Mouse (Mus musculus) embryonic fibroblast, embryonic 13.5 days (primary cell): ENCODE results near the gene Gm48552. TPM values are rescaled to one million over a fixed set of nuclear protein-coding genes. Genes with fewer than 3 reads are reported as not detected.

Experiments
- H3K27ac ChIP-seq: 2 replicates; pipeline ENCODE4 v1.5.1; 2012; ENCODE audit warnings: low read length, control low read depth, inconsistent platforms; ENCODE audit not compliant: insufficient read depth
- H3K4me1 ChIP-seq: 2 replicates; pipeline ENCODE4 v1.6.1; 2011; ENCODE audit warnings: low read length; ENCODE audit not compliant: control insufficient read depth, insufficient read depth
- H3K4me3 ChIP-seq: 2 replicates; pipeline ENCODE4 v1.5.1; 2011; ENCODE audit warnings: mild to moderate bottlenecking, control low read depth, low read length; ENCODE audit not compliant: insufficient read depth
- CTCF ChIP-seq: IDR thresholded peaks from 2 replicates; pipeline ENCODE4 v1.5.1; 2011; ENCODE audit warnings: mild to moderate bottlenecking, control low read depth, low read length, moderate library complexity, borderline replicate concordance; ENCODE audit not compliant: insufficient read depth
- POLR2A ChIP-seq: IDR thresholded peaks from 2 replicates; pipeline ENCODE4 v1.6.1; 2011; ENCODE audit warnings: low read depth, mild to moderate bottlenecking, control low read depth, low read length, moderate library complexity
- polyA plus RNA-seq: library from polyadenylated mRNA; stranded (reverse); fragments of >200 nt; gene quantifications from 2 replicates; pipeline ENCODE4 v1.2.4, GENCODE M21; 2011; ENCODE audit warnings: low read depth; ENCODE audit not compliant: missing spikeins, insufficient read length

Gene Gm48552
- polyA plus RNA-seq, 1 experiment, result not detected

DNA sequence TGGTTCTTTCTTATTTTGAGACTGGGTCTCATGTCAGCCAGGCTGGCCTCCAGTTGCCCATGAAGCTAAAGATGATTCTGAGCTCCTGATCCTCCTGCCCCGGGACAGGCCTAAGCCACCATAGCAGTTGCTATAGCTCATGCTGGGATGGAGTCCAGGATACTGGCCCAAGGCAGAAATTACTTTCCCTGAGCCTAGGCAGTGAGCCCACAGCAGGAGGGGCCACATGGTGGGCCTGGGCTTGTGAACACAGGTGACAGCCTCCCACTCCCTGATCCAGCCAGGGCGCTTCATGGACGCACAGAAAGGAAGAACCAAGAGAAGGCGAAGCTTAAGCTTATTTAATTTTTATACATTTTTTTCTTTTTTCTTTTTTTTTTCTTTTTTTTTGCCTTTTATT is 7.1 kb downstream of the Gm48552 start:
- TF ChIP-seq POLR2A (no peak), CTCF (no peak)
- no peak overlapping the region for H3K4me3 ChIP-seq
- H3K4me1 ChIP-seq, result no peaks in the 10 kb centered on the region
- no peak overlapping the region for H3K27ac ChIP-seq

DNA sequence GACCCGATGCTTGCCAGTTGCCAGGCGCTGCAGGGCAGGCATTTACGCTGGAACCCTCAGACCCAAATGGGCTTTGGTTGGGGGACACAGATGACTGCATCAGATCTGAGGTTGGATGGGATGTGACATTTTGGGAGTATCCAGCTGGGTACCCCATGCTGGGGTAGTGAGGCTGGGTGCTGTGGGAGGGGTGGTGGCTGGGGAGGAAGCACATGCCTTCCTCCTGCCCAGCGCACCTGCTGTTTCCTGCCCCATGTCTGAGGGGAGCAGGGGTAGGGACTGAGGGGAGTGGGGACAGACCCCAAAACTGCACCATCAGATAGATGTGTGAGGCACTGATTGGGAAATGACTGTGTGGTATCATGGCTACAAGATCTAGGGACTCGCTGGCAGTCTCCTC is 7.9 kb downstream of the Gm48552 start:
- Histone ChIP-seq H3K4me3 (no peak overlapping the region), H3K27ac (no peak overlapping the region), H3K4me1 (0 out of 2 replicates have a peak, but pooled peaks cover 6% of the 10 kb centered on the region)
- TF ChIP-seq CTCF (no peak), POLR2A (no peak)

DNA sequence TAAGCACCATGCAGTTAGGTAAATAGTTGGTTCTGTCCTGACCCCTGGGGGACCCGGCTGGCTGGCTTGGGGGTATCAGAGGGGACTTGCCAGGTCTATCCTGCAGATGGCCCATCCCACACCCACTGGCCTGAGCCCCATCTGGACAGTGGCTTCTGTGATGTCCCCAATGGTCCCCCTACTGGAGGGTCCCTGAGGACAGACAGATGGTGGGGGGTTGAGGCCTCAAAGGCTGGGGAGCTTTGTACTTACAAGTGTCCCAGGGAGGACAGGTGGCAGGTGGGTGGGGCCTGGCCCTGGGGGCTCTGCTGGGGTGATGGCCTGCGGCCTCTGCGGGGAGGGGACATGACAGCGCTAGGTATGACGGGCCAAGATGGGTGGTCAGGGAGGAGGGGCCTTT is 10.5 kb downstream of the Gm48552 start:
- no peak overlapping the region for H3K27ac ChIP-seq
- H3K4me1 ChIP-seq, result peaks cover 10% of the 10 kb centered on the region; the same call in 1 of the 2 replicates
- no peak for TF ChIP-seq POLR2A
- TF ChIP-seq CTCF, result no peak
- no peak overlapping the region for H3K4me3 ChIP-seq

DNA sequence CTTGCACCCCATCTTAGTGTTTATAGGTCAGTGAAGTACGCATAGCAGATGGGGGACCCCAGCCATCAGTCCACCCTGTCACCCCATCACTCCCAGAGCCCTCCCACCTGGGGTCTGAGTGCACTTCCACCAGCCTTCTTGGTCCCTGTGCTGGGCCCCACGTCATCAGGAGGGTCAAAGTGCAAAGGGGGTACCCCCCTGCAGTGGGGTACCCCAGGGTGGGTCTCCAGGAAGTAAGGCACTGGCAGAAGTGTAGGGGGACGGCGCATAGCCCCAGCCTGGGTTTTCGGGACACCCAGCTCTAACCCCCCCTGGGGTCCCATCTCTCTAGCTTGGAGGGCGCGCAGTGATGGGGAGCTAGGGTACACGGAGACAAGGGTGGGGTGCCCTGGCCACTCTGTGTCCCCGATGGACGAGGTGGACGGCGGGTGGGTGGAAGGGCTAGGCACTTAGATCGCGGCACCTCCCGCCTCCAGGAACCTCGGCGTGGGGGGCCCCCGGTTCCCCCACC is 11.0 kb downstream of the Gm48552 start:
- no peak overlapping the region for H3K4me3 ChIP-seq
- H3K4me1 ChIP-seq, result peaks cover 10% of the 10 kb centered on the region; the same call in 1 of the 2 replicates
- no peak overlapping the region for H3K27ac ChIP-seq
- TF ChIP-seq CTCF (no peak), POLR2A (no peak)

DNA sequence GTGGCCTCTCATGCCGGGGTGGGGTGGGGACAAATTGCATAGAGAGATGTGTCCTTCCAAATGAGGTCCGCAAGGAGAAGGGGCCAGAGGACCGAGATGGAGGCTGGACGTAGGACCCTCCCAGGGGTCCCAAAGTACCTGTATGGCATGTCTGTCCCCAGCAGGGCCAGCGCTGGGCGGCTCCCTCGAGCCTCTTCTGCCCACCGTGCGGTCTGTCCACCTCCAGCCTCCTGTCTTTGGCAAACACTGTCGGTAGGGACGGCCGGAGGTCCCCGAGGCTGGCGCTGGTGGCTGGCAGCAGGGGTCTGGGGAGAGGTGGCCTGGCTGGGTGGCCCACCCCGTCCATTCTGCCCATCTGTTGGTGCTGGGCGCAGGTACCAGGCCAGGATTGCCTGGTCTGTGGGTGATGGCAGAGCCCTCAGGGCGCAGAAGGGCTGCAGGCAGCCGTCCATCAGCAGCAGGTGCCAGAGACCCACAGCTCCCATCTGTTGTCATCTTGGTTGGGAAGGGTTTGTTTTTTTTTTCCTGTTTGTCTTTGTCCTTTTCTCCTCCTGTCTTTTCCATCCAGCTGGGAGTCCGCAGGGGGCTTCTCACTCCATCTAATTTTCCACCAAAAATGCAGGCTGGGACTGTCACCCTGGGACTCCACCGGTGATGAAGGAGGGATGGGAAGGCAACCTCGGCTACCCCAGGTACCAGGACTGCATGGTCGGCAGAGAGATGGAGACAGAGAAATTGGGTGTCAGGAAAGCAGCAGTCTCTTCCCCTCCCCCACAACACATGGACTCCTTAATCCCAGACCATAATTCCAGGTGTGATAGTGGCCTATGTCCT is 11.8 kb downstream of the Gm48552 start:
- no peak for TF ChIP-seq POLR2A
- TF ChIP-seq CTCF, result no peak
- H3K27ac ChIP-seq, result no peak overlapping the region
- no peak overlapping the region for H3K4me3 ChIP-seq
- H3K4me1 ChIP-seq, result peaks cover 10% of the 10 kb centered on the region; the same call in 1 of the 2 replicates

DNA sequence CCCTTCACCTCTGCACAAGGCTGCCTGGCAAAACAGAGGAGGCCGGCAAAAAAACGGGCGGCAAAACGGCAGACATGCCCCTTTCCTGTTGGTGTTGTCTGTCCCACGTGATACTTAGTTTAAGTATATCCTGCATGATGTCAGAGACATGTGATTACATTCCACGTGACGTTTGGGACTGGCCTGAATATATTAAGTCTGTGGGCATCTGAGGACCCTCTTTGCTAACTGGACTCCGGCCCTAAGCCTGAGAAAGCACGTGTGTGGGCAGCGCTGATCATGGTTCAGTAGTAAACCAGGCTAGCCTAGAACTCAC is 12.4 kb downstream of the Gm48552 start:
- Histone ChIP-seq H3K27ac (peak overlapping the region; percentile 63), H3K4me1 (peaks cover 10% of the 10 kb centered on the region; the same call in 1 of the 2 replicates), H3K4me3 (no peak overlapping the region)
- TF ChIP-seq CTCF (no peak), POLR2A (no peak)

DNA sequence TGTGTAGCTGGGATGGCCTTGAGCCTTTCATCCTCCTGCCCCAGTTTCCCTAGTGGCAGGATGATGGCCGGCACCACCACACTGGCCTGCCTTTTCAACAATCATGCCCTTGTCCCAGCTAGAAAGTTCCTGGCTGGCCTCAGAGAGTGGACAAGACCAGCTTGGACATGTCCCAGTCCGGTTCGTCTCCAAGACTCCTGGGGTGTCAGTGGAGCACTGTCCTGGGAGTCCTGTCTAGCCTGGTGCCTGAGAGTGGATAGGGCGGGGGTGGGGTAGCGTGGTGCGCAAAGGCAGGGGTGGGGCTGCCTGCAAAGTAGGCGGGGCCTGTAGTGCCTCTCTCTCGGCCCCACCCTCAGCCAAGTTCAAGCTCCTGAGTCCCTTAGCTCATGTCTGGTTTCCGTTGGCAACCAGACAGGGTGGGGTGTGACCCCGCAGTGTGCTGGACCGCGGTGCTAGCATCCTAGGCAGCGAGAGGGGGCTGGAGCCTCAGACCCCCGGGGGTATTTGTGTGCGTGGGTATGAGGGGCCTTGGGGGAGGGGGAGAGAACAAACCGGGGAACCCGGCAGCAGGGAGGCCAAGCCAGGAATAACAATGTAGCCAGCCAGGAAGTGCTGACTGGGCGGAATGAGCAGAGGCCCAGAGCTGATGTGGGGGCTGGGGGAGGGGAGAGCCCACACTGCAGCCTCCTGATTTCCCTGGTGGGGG is 12.9 kb downstream of the Gm48552 start:
- peak; percentile 56 for TF ChIP-seq POLR2A
- no peak for TF ChIP-seq CTCF
- peaks cover 10% of the 10 kb centered on the region; the same call in 1 of the 2 replicates for H3K4me1 ChIP-seq
- peak overlapping the region; percentile 92 for H3K27ac ChIP-seq
- H3K4me3 ChIP-seq, result no peak overlapping the region

DNA sequence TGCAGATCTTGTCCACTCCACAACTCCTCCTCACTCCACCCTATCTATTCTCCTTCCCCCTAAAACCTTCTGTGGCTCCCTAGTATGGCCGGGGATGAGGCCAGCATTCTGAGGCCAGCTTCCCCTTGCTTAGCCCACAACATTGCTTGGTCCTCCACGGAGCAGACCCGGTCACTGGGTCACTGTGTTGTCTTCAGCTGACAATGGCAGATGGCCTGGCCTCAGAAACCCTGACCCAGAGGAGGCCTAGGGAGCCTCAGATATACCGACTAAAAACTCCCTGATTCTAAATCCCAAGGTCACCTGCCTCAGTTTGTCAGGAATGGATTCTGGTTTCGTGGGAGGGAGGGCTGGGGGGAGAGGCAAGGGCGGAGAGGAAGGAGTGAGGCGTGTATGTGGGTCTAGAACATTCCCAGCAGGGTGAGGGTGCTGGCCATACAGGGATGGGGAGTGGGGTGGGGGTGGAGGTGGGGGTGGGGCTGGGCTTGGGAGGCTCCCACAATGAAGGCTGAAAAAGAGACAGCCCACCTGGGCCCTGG is 13.5 kb downstream of the Gm48552 start:
- Histone ChIP-seq H3K4me3 (no peak overlapping the region), H3K4me1 (peaks cover 15% of the 10 kb centered on the region), H3K27ac (peak overlapping the region; percentile 92)
- TF ChIP-seq POLR2A (no peak), CTCF (no peak)

DNA sequence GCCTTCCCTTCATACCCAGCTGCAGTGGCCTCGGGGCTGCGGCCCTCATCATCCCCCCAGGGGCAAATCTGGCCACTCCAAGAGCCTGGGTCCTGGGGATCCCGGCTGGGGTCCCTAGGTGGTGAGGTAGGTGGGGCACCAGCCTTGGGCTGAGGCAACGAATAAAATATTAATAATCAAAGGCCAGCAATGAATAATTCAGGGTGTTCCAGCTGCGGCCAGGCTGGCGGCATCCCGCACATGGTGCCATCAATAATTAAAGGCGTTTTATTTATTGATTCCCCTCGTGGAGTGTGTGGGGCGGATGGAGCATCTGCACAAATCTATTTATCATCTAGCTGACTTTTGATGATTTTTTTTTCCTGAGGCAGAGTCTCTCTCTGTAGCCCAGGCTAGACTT is 14.7 kb downstream of the Gm48552 start:
- Histone ChIP-seq H3K27ac (no peak overlapping the region), H3K4me3 (no peak overlapping the region), H3K4me1 (peaks cover 23% of the 10 kb centered on the region)
- TF ChIP-seq POLR2A (no peak), CTCF (no peak)
